Mouse (Mus musculus) embryonic facial prominence, embryonic 15.5 days (tissue): ENCODE results near the gene Pip5k1c. TPM values are rescaled to one million over a fixed set of nuclear protein-coding genes. Genes with fewer than 3 reads are reported as not detected.

ENCODE experiments used
- ATAC-seq: fragments of 200-750 bp; cut with Nextera tagmentation; 2 replicates; pipeline ENCODE4 v1.8.0; 2017; ENCODE audit warnings: low read depth, moderate TSS enrichment; ENCODE audit not compliant: insufficient number of reproducible peaks, low FRiP score, low TSS enrichment
- H3K27ac ChIP-seq: fragments of 300-500 bp; sonication (generic); replicated peaks from 2 replicates; pipeline ENCODE4 v1.5.1; 2015; ENCODE audit warnings: mild to moderate bottlenecking, inconsistent platforms
- H3K27me3 ChIP-seq: fragments of 300-500 bp; sonication (generic); 2 replicates; pipeline ENCODE4 v1.6.1; 2015; ENCODE audit warnings: inconsistent platforms
- H3K36me3 ChIP-seq: fragments of 300-500 bp; sonication (generic); 2 replicates; pipeline ENCODE4 v1.6.1; 2015; ENCODE audit warnings: mild to moderate bottlenecking, inconsistent platforms
- H3K4me1 ChIP-seq: fragments of 300-500 bp; sonication (generic); 2 replicates; pipeline ENCODE4 v1.6.1; 2015; ENCODE audit warnings: inconsistent platforms
- H3K4me2 ChIP-seq: fragments of 300-500 bp; sonication (generic); replicated peaks from 2 replicates; pipeline ENCODE4 v1.6.1; 2015; ENCODE audit warnings: mild to moderate bottlenecking, inconsistent platforms
- H3K4me3 ChIP-seq: fragments of 300-500 bp; sonication (generic); replicated peaks from 2 replicates; pipeline ENCODE4 v1.5.1; 2015; ENCODE audit warnings: mild to moderate bottlenecking, inconsistent platforms
- H3K9ac ChIP-seq: fragments of 300-500 bp; sonication (generic); 2 replicates; pipeline ENCODE4 v1.6.1; 2015; ENCODE audit warnings: inconsistent platforms
- H3K9me3 ChIP-seq: fragments of 300-500 bp; sonication (generic); replicated peaks from 2 replicates; pipeline ENCODE4 v1.6.1; 2016; ENCODE audit warnings: inconsistent platforms
- WGBS: fragments of 180-500 bp; shearing (Covaris S2); methylation state at CpG from one replicate; pipeline ENCODE4 v1.1.7; 2015; 5-methylcytosine and 5-hydroxymethylcytosine counted together
- polyA plus RNA-seq: library from polyadenylated mRNA; unstranded; fragments of >200 nt; fragmentation: Nextera tagmentation; extraction: Ambion mirVana; gene quantifications from 2 replicates; pipeline ENCODE4 v1.2.1, GENCODE M21; 2015

Pip5k1c gene
- polyA plus RNA-seq, 1 experiment from 2014 or later: 53.8 TPM

GRCm38 (mm10) chr10:81261025-81261424, 31.7 kb upstream of the Pip5k1c start:
- H3K4me1 ChIP-seq: peaks cover 32% of the 10 kb centered on the region
- ATAC-seq: no peak
- H3K9ac ChIP-seq: no peak overlapping the region
- H3K27ac ChIP-seq: no peak overlapping the region
- H3K36me3 ChIP-seq: peaks cover 32% of the 10 kb centered on the region
- no peak overlapping the region for H3K4me3 ChIP-seq
- peaks cover 43% of the 10 kb centered on the region for H3K27me3 ChIP-seq
- WGBS: 84% methylated on average over 4 of the region's 4 CpGs
- no peak overlapping the region for H3K4me2 ChIP-seq
- 0 out of 2 replicates have a peak, but pooled peaks cover 4% of the 10 kb centered on the region for H3K9me3 ChIP-seq

GRCm38 (mm10) chr10:81265540-81265939, 27.2 kb upstream of the Pip5k1c start:
- ATAC-seq: no peak
- H3K4me3 ChIP-seq: peak overlapping the region; percentile 83
- H3K9me3 ChIP-seq: 0 out of 2 replicates have a peak, but pooled peaks cover 3% of the 10 kb centered on the region
- H3K9ac ChIP-seq: no peak overlapping the region
- H3K4me2 ChIP-seq: peak overlapping the region; percentile 60
- peaks cover 20% of the 10 kb centered on the region for H3K4me1 ChIP-seq
- H3K27me3 ChIP-seq: no peaks in the 10 kb centered on the region
- peaks cover 40% of the 10 kb centered on the region for H3K36me3 ChIP-seq
- 96% methylated on average over 8 of the region's 8 CpGs for WGBS
- no peak overlapping the region for H3K27ac ChIP-seq

GRCm38 (mm10) chr10:81266211-81267105, 26.3 kb upstream of the Pip5k1c start, which contains the start of the genes Mrpl54 and Apba3:
Gene Mrpl54 (minus strand): TSS chr10:81266934.
Gene Apba3 (plus strand): TSS chr10:81266960.
- WGBS: under 1% methylated on average over 48 of the region's 48 CpGs

GRCm38 (mm10) chr10:81268056-81268455, 24.7 kb upstream of the Pip5k1c start:
- Histone ChIP-seq H3K4me1 (peaks cover 20% of the 10 kb centered on the region), H3K9me3 (no peaks in the 10 kb centered on the region), H3K4me2 (peak overlapping the region; percentile 77), H3K9ac (peak overlapping the region; percentile 80), H3K36me3 (peaks cover 54% of the 10 kb centered on the region), H3K27me3 (no peaks in the 10 kb centered on the region), H3K27ac (peak overlapping the region; percentile 58; the same call in 1 of the 2 replicates), H3K4me3 (peak overlapping the region; percentile 83)
- peak; percentile 66 for ATAC-seq
- WGBS: 4% methylated on average over 23 of the region's 23 CpGs

More at GRCm38 (mm10) chr10:81266211-81267105, 26.3 kb upstream of the Pip5k1c start, which contains the start of the genes Mrpl54 and Apba3:
- Histone ChIP-seq H3K9ac (peak within 1 kb of the TSS; percentile 70), H3K4me3 (peak within 1 kb of the TSS; percentile 83), H3K4me2 (peak within 1 kb of the TSS; percentile 77), H3K36me3 (peaks cover 50% of the 10 kb centered on the region), H3K27me3 (no peaks in the 10 kb centered on the region), H3K4me1 (peaks cover 20% of the 10 kb centered on the region), H3K27ac (peak within 1 kb of the TSS; percentile 93), H3K9me3 (no peaks in the 10 kb centered on the region)
- ATAC-seq: peak; percentile 92

GRCm38 (mm10) chr10:81268643-81269412, 23.9 kb upstream of the Pip5k1c start:
- Histone ChIP-seq H3K27me3 (no peaks in the 10 kb centered on the region), H3K4me2 (peak overlapping the region; percentile 77), H3K9ac (peak overlapping the region; percentile 80), H3K9me3 (no peaks in the 10 kb centered on the region), H3K27ac (peak overlapping the region; percentile 58; the same call in 1 of the 2 replicates), H3K4me1 (peaks cover 20% of the 10 kb centered on the region), H3K4me3 (peak overlapping the region; percentile 83), H3K36me3 (peaks cover 56% of the 10 kb centered on the region)
- 77% methylated on average over 16 of the region's 16 CpGs for WGBS
- no peak for ATAC-seq

- Histone ChIP-seq H3K27me3 (no peaks in the 10 kb centered on the region), H3K9me3 (no peaks in the 10 kb centered on the region), H3K27ac (no peak overlapping the region), H3K4me3 (no peak overlapping the region), H3K4me2 (no peak overlapping the region), H3K36me3 (peaks cover 43% of the 10 kb centered on the region), H3K4me1 (peaks cover 13% of the 10 kb centered on the region), H3K9ac (no peak overlapping the region)
- no peak for ATAC-seq
- 90% methylated on average over 21 of the region's 21 CpGs for WGBS
Observed at GRCm38 (mm10) chr10:81272356-81272755, 20.4 kb upstream of the Pip5k1c start.

GRCm38 (mm10) chr10:81273842-81274241, 18.9 kb upstream of the Pip5k1c start:
- Histone ChIP-seq H3K36me3 (peaks cover 43% of the 10 kb centered on the region), H3K9me3 (no peaks in the 10 kb centered on the region), H3K9ac (no peak overlapping the region), H3K27me3 (no peaks in the 10 kb centered on the region), H3K4me3 (no peak overlapping the region), H3K4me1 (peaks cover 8% of the 10 kb centered on the region), H3K4me2 (no peak overlapping the region), H3K27ac (no peak overlapping the region)
- no peak for ATAC-seq
- WGBS: 91% methylated on average over 19 of the region's 19 CpGs

GRCm38 (mm10) chr10:81277676-81278075, 15.1 kb upstream of the Pip5k1c start:
- H3K27me3 ChIP-seq: peaks cover 7% of the 10 kb centered on the region; the same call in 1 of the 2 replicates
- ATAC-seq: no peak
- peaks cover 13% of the 10 kb centered on the region for H3K36me3 ChIP-seq
- no peak overlapping the region for H3K4me3 ChIP-seq
- H3K27ac ChIP-seq: no peak overlapping the region
- 81% methylated on average over 22 of the region's 22 CpGs for WGBS
- no peaks in the 10 kb centered on the region for H3K9me3 ChIP-seq
- peaks cover 8% of the 10 kb centered on the region; the same call in 1 of the 2 replicates for H3K4me1 ChIP-seq
- H3K4me2 ChIP-seq: no peak overlapping the region
- H3K9ac ChIP-seq: no peak overlapping the region

- ATAC-seq: no peak
- Histone ChIP-seq H3K27me3 (peaks cover 23% of the 10 kb centered on the region), H3K4me1 (peaks cover 17% of the 10 kb centered on the region), H3K4me2 (no peak overlapping the region), H3K4me3 (no peak overlapping the region), H3K27ac (no peak overlapping the region), H3K36me3 (no peaks in the 10 kb centered on the region), H3K9ac (no peak overlapping the region), H3K9me3 (no peaks in the 10 kb centered on the region)
- WGBS: 37% methylated on average over 10 of the region's 10 CpGs
Observed at GRCm38 (mm10) chr10:81279496-81279895, 13.3 kb upstream of the Pip5k1c start.

GRCm38 (mm10) chr10:81284189-81284588, 8.6 kb upstream of the Pip5k1c start:
- 0 out of 2 replicates have a peak overlapping the region, but pooled peaks have one; percentile 28 for H3K27ac ChIP-seq
- 35% methylated on average over 6 of the region's 6 CpGs for WGBS
- no peak overlapping the region for H3K9ac ChIP-seq

GRCm38 (mm10) chr10:81284719-81285118, 8.0 kb upstream of the Pip5k1c start:
- peak overlapping the region; percentile 44 for H3K4me3 ChIP-seq
- 5% methylated on average over 17 of the region's 17 CpGs for WGBS
- peaks cover 34% of the 10 kb centered on the region for H3K27me3 ChIP-seq
- H3K4me1 ChIP-seq: peaks cover 26% of the 10 kb centered on the region
- H3K4me2 ChIP-seq: peak overlapping the region; percentile 74
- H3K9ac ChIP-seq: no peak overlapping the region
- ATAC-seq: peak; percentile 58; the same call in 1 of the 2 replicates
- H3K36me3 ChIP-seq: no peaks in the 10 kb centered on the region
- peak overlapping the region; percentile 28; the same call in 1 of the 2 replicates for H3K27ac ChIP-seq
- no peaks in the 10 kb centered on the region for H3K9me3 ChIP-seq

More at GRCm38 (mm10) chr10:81284189-81284588, 8.6 kb upstream of the Pip5k1c start:
- Histone ChIP-seq H3K9me3 (no peaks in the 10 kb centered on the region), H3K4me1 (peaks cover 27% of the 10 kb centered on the region), H3K4me2 (no peak overlapping the region), H3K27me3 (peaks cover 34% of the 10 kb centered on the region), H3K4me3 (no peak overlapping the region), H3K36me3 (no peaks in the 10 kb centered on the region)
- 0 out of 2 replicates have a peak, but pooled peaks have one; percentile 11 for ATAC-seq
